Mouse (Mus musculus) thymus, adult 2 months (tissue): Measurements from ENCODE around the gene Popdc2. TPM values are rescaled to one million over a fixed set of nuclear protein-coding genes. Genes with fewer than 3 reads are reported as not detected.

Experiments used
- DNase-seq: peaks from one replicate; pipeline ENCODE4 v3.0.0; 2021
- H3K27ac ChIP-seq: fragments of 200-500 bp; 2 replicates; pipeline ENCODE4 v1.5.1; 2012; ENCODE audit warnings: low read length, control low read depth; ENCODE audit not compliant: control insufficient read depth, insufficient read depth
- H3K27me3 ChIP-seq: fragments of 200-500 bp; 2 replicates; pipeline ENCODE4 v1.6.1; 2012; ENCODE audit warnings: mild to moderate bottlenecking, low read length, moderate library complexity, mixed read lengths; ENCODE audit not compliant: control insufficient read depth, insufficient read depth
- H3K36me3 ChIP-seq: fragments of 200-500 bp; 2 replicates; pipeline ENCODE4 v1.6.1; 2012; ENCODE audit warnings: mild to moderate bottlenecking, low read length, moderate library complexity; ENCODE audit not compliant: control insufficient read depth, insufficient read depth
- H3K4me1 ChIP-seq: fragments of 200-500 bp; replicated peaks from 2 replicates; pipeline ENCODE4 v1.6.1; 2012; ENCODE audit warnings: low read length; ENCODE audit not compliant: control insufficient read depth, insufficient read depth
- H3K4me3 ChIP-seq: fragments of 200-500 bp; 2 replicates; pipeline ENCODE4 v1.5.1; 2012; ENCODE audit warnings: mild to moderate bottlenecking, low read length, control low read depth, moderate library complexity; ENCODE audit not compliant: control insufficient read depth, insufficient read depth
- CTCF ChIP-seq: fragments of 200-500 bp; IDR thresholded peaks from 2 replicates; pipeline ENCODE4 v1.5.1; 2012; ENCODE audit warnings: mild to moderate bottlenecking, control low read depth, low read length, moderate library complexity, borderline replicate concordance; ENCODE audit not compliant: control insufficient read depth, poor library complexity, insufficient read depth; ENCODE audit errors: extremely low read depth
- POLR2A ChIP-seq: fragments of 200-500 bp; IDR thresholded peaks from 2 replicates; pipeline ENCODE4 v1.6.1; 2012; ENCODE audit warnings: mild to moderate bottlenecking, low read length, control low read depth, moderate library complexity; ENCODE audit not compliant: control insufficient read depth, poor library complexity, insufficient read depth; ENCODE audit errors: extremely low read depth
- WGBS: fragments of 180-500 bp; shearing (Covaris S2); methylation state at CpG from one replicate; pipeline ENCODE4 v1.1.7; 2018; 5-methylcytosine and 5-hydroxymethylcytosine counted together
- polyA plus RNA-seq: library from polyadenylated mRNA; depleted of rRNA; stranded (reverse); fragments of >200 nt; gene quantifications from 2 replicates; pipeline ENCODE4 v1.2.3, GENCODE M21; 2012

Gene Popdc2
- polyA plus RNA-seq, 1 experiment, result 33.2 TPM

DNA sequence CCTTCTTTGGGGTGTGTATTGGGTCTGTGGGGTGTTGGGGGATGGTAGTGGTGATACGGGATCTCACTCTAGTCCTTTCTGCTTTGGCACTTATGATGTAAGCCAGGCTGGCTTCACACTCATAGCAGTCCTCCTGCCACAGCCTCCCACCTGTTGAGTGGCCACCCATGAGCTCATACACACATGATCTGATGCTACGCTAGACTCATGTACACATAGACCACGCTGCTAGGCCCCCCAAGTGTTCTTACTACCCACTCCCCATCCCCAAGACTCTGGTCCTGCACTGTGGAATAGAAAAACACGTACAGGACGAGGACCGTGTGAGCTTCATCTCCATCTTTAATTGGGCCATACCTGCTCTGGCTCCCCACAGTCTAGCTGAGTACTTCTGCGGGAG lies 7.0 kb downstream of the Popdc2 start:
- no peak overlapping the region for H3K4me3 ChIP-seq

DNA sequence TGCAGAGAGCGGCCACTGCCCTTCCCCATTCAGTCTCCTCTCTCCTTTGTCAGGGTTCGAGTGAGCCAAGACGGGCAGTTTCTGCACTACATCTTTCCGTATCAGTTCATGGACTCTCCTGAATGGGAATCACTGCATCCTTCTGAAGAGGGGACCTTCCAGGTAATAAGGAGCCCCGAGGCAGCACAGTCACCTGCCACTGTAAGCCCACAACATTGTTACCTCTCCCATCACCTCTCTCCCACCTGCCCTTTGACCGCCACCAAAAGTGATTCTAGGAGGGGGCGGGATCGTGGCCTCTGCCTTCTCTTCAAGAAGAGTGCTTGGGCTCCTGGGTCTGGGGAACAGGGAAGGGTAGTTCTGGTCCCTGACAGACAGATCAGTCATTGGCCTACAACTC lies 7.4 kb downstream of the Popdc2 start:
- no peak for DNase-seq
- WGBS, result 96% methylated on average over 8 of the region's 8 CpGs
- Histone ChIP-seq H3K4me3 (no peak overlapping the region), H3K4me1 (0 out of 2 replicates have a peak, but pooled peaks cover 3% of the 10 kb centered on the region), H3K36me3 (no peaks in the 10 kb centered on the region), H3K27ac (no peak overlapping the region), H3K27me3 (no peaks in the 10 kb centered on the region)
- TF ChIP-seq CTCF (no peak), POLR2A (no peak)

More for the DNA sequence above, 7.0 kb downstream of the Popdc2 start:
- Histone ChIP-seq H3K4me1 (0 out of 2 replicates have a peak, but pooled peaks cover 3% of the 10 kb centered on the region), H3K27me3 (no peaks in the 10 kb centered on the region), H3K27ac (no peak overlapping the region), H3K36me3 (no peaks in the 10 kb centered on the region)
- WGBS, result 92% methylated on average over 7 of the region's 7 CpGs
- DNase-seq, result no peak
- TF ChIP-seq CTCF, result no peak
- no peak for TF ChIP-seq POLR2A

DNA sequence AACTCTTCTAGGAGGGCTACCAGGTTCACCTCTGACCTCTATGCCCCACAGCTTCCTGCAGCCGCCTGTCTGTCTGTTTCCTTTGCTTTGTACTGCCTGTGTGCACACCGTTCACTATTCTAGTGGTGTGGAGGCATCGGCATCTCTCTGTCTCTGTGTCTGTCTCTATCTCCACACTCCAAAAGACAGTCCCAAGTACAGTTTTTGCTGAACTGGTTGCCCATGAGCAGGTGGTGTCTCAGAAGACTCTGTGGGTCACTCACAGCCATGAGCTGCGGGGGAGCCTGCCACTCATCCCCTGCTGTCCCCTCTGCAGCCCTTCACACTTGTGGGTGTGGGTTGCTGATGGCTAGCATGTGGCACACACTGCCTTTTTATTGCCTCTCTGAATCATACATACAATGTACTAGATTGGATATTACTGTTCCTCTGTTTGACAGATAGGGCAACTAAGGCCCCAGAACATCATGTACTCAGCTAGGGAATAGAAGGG lies 8.0 kb downstream of the Popdc2 start:
- H3K4me1 ChIP-seq, result 0 out of 2 replicates have a peak, but pooled peaks cover 3% of the 10 kb centered on the region
- no peaks in the 10 kb centered on the region for H3K36me3 ChIP-seq
- H3K27me3 ChIP-seq, result no peaks in the 10 kb centered on the region
- H3K4me3 ChIP-seq, result no peak overlapping the region
- WGBS, result 77% methylated on average over 4 of the region's 4 CpGs
- no peak for DNase-seq
- TF ChIP-seq POLR2A (no peak), CTCF (no peak)
- H3K27ac ChIP-seq, result no peak overlapping the region

DNA sequence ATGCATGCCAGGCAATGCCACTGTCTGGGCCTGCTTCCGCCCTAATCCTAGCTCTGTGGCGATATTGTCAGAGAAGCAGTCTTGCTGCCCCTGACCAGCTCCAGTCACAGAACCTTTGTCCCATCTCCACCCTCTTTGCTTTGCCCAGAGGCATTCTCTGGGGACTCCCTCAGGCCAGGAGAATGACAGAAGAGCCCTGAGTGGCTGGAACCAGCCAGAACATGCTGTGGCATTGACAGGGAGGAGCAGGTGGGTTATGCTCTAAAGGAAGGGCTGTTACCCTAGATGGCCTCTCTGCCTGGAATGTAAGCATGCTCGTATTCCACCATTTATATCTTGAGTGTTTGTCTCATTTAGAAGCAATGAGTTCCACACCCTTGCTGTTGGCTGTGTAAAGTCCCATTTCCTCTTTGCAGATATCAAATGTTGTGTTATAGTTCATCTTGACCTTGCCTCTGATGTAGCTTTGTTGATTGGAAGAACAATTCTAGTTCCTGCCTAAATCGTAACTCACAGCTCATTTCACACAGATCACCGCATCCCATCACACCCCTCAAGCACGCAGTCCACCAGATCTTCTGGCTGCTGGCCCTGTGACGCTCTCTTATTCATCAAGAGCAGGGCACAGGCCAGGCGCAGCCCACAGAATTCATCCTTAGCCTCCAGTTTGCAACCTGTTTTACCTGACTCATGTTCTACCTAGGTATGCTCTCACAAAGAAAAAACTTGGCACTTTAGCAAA lies 8.8 kb downstream of the Popdc2 start:
- Histone ChIP-seq H3K27ac (no peak overlapping the region), H3K27me3 (no peaks in the 10 kb centered on the region), H3K4me1 (0 out of 2 replicates have a peak, but pooled peaks cover 3% of the 10 kb centered on the region), H3K36me3 (no peaks in the 10 kb centered on the region), H3K4me3 (no peak overlapping the region)
- TF ChIP-seq POLR2A (no peak), CTCF (no peak)
- no peak for DNase-seq
- WGBS, result 96% methylated on average over 8 of the region's 8 CpGs

DNA sequence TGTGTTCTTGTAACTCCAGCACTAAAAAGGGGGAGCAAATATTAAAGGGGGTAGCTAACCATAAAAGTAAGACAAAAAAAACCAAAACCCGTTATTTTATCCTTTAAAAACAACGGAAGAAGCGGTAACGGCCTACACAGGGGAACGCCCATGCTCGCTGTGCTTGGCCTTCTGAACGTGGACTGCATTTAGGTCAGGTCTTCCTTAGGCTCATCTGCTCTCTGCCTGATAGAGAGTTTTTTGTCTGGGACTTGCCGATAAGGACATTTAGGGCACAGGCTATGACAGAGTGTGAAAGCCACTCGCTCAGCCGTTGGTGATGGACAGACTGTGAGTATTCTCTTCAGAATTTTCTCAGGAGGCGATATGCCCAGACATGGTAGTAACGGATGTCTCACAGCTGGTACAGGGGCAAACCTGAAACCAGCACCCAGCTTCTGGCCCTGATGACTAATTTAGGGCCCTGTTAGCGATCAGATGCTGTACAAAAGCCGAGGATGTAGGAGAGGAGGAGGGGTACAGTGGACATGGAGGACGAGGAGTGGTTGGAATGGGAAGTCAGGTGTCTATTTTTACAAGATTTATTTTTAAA lies 9.8 kb downstream of the Popdc2 start:
- no peaks in the 10 kb centered on the region for H3K27me3 ChIP-seq
- H3K36me3 ChIP-seq, result no peaks in the 10 kb centered on the region
- 94% methylated on average over 15 of the region's 15 CpGs for WGBS
- peaks cover 8% of the 10 kb centered on the region for H3K4me1 ChIP-seq
- DNase-seq, result no peak
- TF ChIP-seq CTCF, result no peak
- TF ChIP-seq POLR2A, result no peak
- H3K27ac ChIP-seq, result no peak overlapping the region
- H3K4me3 ChIP-seq, result no peak overlapping the region

DNA sequence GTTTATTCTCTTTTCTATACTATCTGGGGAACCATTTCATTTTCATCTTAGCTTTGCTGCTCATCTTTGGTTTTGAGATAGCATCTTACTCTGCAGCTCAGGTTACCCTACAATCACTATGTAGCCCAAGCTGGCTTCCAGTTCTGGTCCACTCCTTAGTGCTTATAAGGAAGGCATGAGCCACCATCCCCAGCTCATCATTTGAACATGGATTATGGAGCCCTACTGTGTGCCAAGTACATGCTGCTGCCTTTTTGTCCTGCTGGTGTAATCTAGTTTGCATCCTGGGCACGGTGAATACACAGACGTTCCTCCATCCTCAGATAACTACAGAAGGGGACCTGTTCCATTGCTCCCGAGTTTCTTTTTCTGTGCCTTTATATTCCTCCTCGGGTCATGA lies 10.9 kb downstream of the Popdc2 start:
- Histone ChIP-seq H3K4me1 (peaks cover 12% of the 10 kb centered on the region), H3K36me3 (no peaks in the 10 kb centered on the region), H3K27me3 (no peaks in the 10 kb centered on the region), H3K27ac (no peak overlapping the region), H3K4me3 (no peak overlapping the region)
- no peak for DNase-seq
- no peak for TF ChIP-seq CTCF
- no peak for TF ChIP-seq POLR2A
- WGBS, result 94% methylated on average over 4 of the region's 4 CpGs
